In the genomic region with DNA sequence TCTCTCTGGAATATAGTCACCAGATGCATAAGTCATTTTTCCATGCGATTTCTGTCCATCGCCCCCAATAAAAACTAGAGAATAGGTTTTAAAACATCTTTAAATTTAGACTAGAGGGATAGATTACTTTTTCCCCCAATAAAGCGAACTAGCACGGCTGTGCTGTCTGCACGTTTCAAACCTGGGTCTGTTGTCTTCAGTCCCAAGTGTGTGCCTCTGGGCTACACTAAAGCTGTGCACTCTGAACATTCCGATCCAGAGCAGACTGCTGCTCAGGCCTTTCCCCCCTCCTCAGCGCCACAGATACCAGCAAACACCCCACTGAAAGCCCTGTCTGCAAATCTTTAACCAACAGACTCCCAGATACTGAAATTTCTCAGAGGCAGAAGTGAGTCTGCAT, we compare ENCODE assay signal across 46 mouse cellular contexts. TPM values are rescaled to one million over a fixed set of nuclear protein-coding genes. Genes with fewer than 3 reads are reported as not detected.
"Had no signal": no experiment of that assay in that cellular context is flagged by ENCODE, and none has a peak within 500 bp of the region (broad histone marks: within the 10 kb centered on the region; RNA-seq: fewer than 3 reads in every experiment).

No protein-coding gene starts in this region.

- H3K9ac ChIP-seq: limb, embryonic 12.5 days; liver, embryonic 12.5 days; liver, embryonic 13.5 days; liver, embryonic 14.5 days; liver, embryonic 15.5 days; liver, postnatal 0 days; lung, embryonic 14.5 days; lung, embryonic 15.5 days; midbrain, embryonic 12.5 days; midbrain, embryonic 13.5 days; midbrain, embryonic 15.5 days; neural tube, embryonic 12.5 days had no signal

- H3K4me1 ChIP-seq: limb, embryonic 12.5 days; liver, embryonic 12.5 days; liver, embryonic 13.5 days; liver, embryonic 15.5 days; lung, embryonic 15.5 days; megakaryocyte, embryonic 14.5 days; midbrain, embryonic 10.5 days; midbrain, embryonic 12.5 days; midbrain, embryonic 13.5 days; midbrain, embryonic 15.5 days; neural tube, embryonic 12.5 days had no signal

- H3K36me3 ChIP-seq: limb, embryonic 12.5 days; liver, embryonic 12.5 days; liver, embryonic 13.5 days; liver, embryonic 15.5 days; lung, embryonic 15.5 days; midbrain, embryonic 10.5 days; midbrain, embryonic 12.5 days; midbrain, embryonic 13.5 days; midbrain, embryonic 15.5 days; neural tube, embryonic 12.5 days had no signal

- H3K4me3 ChIP-seq: left cerebral cortex, adult 2 months; limb, embryonic 12.5 days; liver, embryonic 12.5 days; liver, embryonic 13.5 days; liver, embryonic 15.5 days; lung, embryonic 15.5 days; midbrain, embryonic 10.5 days; midbrain, embryonic 12.5 days; midbrain, embryonic 13.5 days; midbrain, embryonic 15.5 days; myocyte; neural tube, embryonic 12.5 days had no signal

- DNase-seq: left cerebral cortex, postnatal 4 days; liver; liver, embryonic 13.5 days; liver, postnatal 0 days; lung, adult 18-20 months; lung, adult 2 months; lung, embryonic 14.5 days; lung, postnatal 10 days; lung, postnatal 14 days; lung, postnatal 36 days; lung, postnatal 4 days; midbrain, embryonic 14.5 days had no signal

- H3K27ac ChIP-seq: left cerebral cortex, adult 2 months; limb, embryonic 12.5 days; liver, embryonic 12.5 days; liver, embryonic 13.5 days; liver, embryonic 14.5 days; liver, embryonic 15.5 days; lung, embryonic 15.5 days; macrophage; midbrain, embryonic 10.5 days; midbrain, embryonic 12.5 days; midbrain, embryonic 13.5 days; midbrain, embryonic 15.5 days; neural tube, embryonic 12.5 days had no signal

- H3K27me3 ChIP-seq: limb, embryonic 12.5 days; liver, embryonic 12.5 days; liver, embryonic 13.5 days; liver, embryonic 15.5 days; lung, embryonic 15.5 days; megakaryocyte, embryonic 14.5 days; midbrain, embryonic 12.5 days; midbrain, embryonic 13.5 days; midbrain, embryonic 15.5 days; neural tube, embryonic 12.5 days had no signal

- H3K4me2 ChIP-seq: limb, embryonic 12.5 days; liver, embryonic 11.5 days; liver, embryonic 12.5 days; liver, embryonic 13.5 days; liver, embryonic 15.5 days; lung, embryonic 14.5 days; lung, embryonic 15.5 days; midbrain, embryonic 11.5 days; midbrain, embryonic 12.5 days; midbrain, embryonic 13.5 days; midbrain, embryonic 15.5 days; neural tube, embryonic 12.5 days had no signal

- ATAC-seq: liver, postnatal 0 days; lung, postnatal 0 days; midbrain, embryonic 15.5 days; midbrain, embryonic 16.5 days had no signal

- H3K9me3 ChIP-seq: liver, embryonic 15.5 days; lung, embryonic 15.5 days; midbrain, embryonic 10.5 days; midbrain, embryonic 12.5 days; midbrain, embryonic 13.5 days; midbrain, embryonic 15.5 days; neural tube, embryonic 12.5 days had no signal

RNA-seq across cellular contexts. Expression of gene Plcz1, which starts 39.7 kb away (rescaled TPM):
- total RNA-seq: liver, adult 2 months; megakaryocyte progenitor cell, adult 5-6 weeks; megakaryocyte, adult 5-6 weeks; megakaryocyte-erythroid progenitor cell, adult 5-6 weeks; monocyte, adult 5-6 weeks had no signal
- polyA plus RNA-seq: limb, embryonic 11.5 days; limb, embryonic 12.5 days; liver, adult 2 months; liver, embryonic 11.5 days; liver, embryonic 12.5 days; liver, embryonic 13.5 days; liver, embryonic 14.5 days; liver, embryonic 15.5 days; liver, embryonic 16.5 days; liver, postnatal 0 days; lung, adult 2 months; lung, embryonic 14.5 days; lung, embryonic 15.5 days; lung, embryonic 16.5 days; lung, postnatal 0 days; macrophage; midbrain, embryonic 10.5 days; midbrain, embryonic 11.5 days; midbrain, embryonic 12.5 days; midbrain, embryonic 13.5 days; myocyte; neural tube, embryonic 11.5 days; neural tube, embryonic 12.5 days had no signal

RNA-seq across cellular contexts. Expression of gene Capza3, which starts 39.9 kb away (rescaled TPM):
- total RNA-seq: left cerebral cortex, adult 18-20 months; left cerebral cortex, adult 2 months; left cerebral cortex, adult 8-10 months; left cerebral cortex, postnatal 10 days; left cerebral cortex, postnatal 14 days; left cerebral cortex, postnatal 25 days; left cerebral cortex, postnatal 36 days; left cerebral cortex, postnatal 4 days; liver, adult 2 months; megakaryocyte progenitor cell, adult 5-6 weeks; megakaryocyte, adult 5-6 weeks; megakaryocyte-erythroid progenitor cell, adult 5-6 weeks; midbrain, postnatal 0 days; monocyte, adult 5-6 weeks had no signal
- polyA plus RNA-seq: limb, embryonic 11.5 days; limb, embryonic 12.5 days; liver, adult 2 months; liver, embryonic 11.5 days; liver, embryonic 12.5 days; liver, embryonic 13.5 days; liver, embryonic 14.5 days; liver, embryonic 15.5 days; liver, embryonic 16.5 days; liver, postnatal 0 days; lung, adult 2 months; lung, embryonic 14.5 days; lung, embryonic 15.5 days; lung, embryonic 16.5 days; lung, postnatal 0 days; macrophage; midbrain, embryonic 10.5 days; midbrain, embryonic 11.5 days; midbrain, embryonic 12.5 days; midbrain, embryonic 13.5 days; midbrain, embryonic 14.5 days; midbrain, embryonic 15.5 days; midbrain, embryonic 16.5 days; midbrain, postnatal 0 days; myocyte; neural tube, embryonic 11.5 days; neural tube, embryonic 12.5 days had no signal
